Mouse (Mus musculus): ENCODE measurements around the gene Rorb.

- no peak for TF ChIP-seq POLR2A (IDR thresholded peaks at IDR 0.05; ENCODE audit: borderline replicate concordance, extremely low read depth, low read depth, low read length)
- TF ChIP-seq CTCF (IDR thresholded peaks at IDR 0.05; ENCODE audit: insufficient read depth, low read length): no peak
Measured at GRCm38 (mm10) chr19:19135838-19136237, 24.8 kb upstream of the Rorb start.
